Mouse (Mus musculus): ENCODE results near the gene Ddx47. TPM values are rescaled to one million over a fixed set of nuclear protein-coding genes. Genes with fewer than 3 reads are reported as not detected.

Gene Ddx47
- total RNA-seq, 2 experiments from 2014 or later, result 44.0 to 49.3 TPM

DNA sequence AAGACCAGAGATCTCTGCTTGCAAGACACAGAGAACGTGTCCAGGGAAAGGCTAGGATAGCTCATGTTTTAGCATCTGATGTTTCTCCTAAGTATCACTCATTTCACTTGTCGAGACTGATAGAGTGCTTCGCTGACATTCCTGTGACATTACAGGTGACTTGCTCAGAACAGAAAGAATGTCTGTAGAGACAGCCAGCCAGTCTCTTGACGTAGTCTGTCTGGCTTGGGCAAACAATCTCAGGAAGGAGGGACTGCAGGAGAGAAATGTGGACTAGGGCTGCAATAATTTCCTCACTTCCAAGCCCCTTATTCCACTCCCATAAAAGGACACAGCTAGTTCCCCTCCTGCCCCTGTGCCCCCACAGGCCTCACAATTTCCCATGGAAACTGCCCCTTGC is 11.1 kb upstream of the Ddx47 start:
- no peak for ATAC-seq (replicated peaks; ENCODE audit: low FRiP score, poor library complexity, severe bottlenecking)

DNA sequence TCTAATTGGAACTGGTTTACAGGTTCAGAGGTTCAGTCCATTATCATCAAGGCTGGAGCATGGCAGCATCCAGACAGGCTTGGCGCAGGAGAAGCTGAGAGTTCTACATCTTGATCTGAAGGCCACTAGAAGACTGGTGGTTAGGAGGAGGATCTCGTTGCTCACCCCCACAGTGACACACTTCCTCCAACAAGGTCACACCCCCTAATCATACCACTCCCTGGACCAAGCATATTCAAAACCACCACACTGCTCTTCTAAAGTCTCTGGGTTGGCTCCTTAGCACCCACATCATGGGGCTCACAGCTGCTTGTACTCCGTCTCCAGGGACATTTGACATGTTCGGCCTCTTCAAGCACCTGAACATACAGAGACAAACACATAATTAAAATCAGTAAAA is 9.4 kb upstream of the Ddx47 start:
- no peak for ATAC-seq (replicated peaks; ENCODE audit: low FRiP score, poor library complexity, severe bottlenecking)

DNA sequence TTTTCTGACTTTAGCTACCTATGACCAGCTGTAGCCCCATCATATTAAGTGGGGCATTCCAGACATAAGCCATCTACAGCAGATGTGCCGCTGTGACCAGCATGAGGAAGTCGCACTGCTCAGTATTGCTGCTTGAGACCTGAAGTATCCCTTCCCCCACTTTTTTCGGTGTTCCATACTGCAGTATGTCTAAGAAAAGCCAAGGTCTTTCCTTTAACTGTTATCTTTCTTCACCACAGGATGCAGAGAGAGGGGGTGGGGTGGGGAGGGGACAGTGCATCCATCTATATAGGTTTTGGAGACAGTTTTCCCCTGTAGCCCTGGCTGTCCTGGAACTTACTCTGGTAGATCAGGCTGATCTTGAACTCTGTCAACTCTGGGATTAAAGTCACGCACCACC is 5.0 kb upstream of the Ddx47 start:
- peak; percentile 39 for ATAC-seq (replicated peaks; ENCODE audit: low FRiP score, poor library complexity, severe bottlenecking)

DNA sequence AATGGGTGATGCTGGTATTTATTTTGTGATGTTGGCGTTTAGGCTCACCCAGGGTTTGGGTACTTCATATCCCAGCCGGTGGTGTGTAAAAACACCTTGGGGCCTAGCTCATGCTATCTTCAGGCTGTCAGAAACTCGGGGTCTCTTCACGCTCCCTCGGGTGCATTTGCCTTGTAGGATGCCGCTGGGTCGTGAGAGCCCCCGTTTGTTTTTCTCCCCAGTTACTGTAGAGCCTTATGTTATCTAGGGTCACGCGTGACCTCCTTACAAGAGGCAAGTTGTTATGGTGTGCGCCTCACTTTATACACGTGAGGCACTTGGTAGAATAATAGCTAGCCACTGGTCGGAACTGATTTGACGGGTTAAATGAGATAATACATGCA is 313 bp downstream of the Ddx47 start:
- peak; percentile 52 for ATAC-seq (replicated peaks; ENCODE audit: low FRiP score, poor library complexity, severe bottlenecking)

DNA sequence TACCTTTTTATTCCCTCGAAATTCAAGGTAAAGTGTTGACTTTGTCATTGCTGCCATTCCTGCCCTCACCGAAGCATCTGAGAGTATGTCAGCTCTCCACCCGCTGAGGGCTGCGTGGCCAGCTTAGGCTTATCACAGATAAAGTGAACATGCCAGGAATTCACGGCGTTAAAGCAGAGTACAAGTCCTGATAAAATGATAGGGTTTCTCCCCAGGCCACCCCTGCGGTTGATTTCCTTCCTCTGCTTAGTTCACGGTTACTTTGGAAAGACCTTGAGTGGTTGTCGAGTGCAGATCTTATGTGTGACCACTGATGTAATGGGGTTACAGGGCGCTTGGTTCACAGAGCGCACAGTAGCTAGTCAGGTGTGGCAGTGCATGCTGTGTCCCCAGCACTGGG is 5.8 kb downstream of the Ddx47 start:
- ATAC-seq (replicated peaks; ENCODE audit: low FRiP score, poor library complexity, severe bottlenecking), result no peak

DNA sequence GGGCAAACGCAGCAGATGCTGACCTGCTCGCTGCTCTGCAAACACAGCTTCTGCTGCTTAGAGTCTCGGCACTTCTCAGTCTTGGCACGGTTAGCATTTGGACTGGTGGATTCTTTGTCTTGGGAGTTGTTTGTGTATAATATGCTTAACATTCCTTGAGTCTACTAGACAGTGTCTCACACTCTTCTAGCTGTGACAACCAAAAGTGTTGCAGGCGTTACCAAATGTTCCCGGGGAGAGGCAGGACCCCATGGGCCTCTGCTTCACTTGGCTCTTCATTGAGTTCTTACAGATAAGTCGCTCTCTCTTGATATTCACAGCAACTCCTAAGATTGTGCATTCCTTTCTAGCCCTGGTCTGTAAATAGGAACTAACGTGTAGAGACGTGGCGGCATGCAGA is 8.2 kb downstream of the Ddx47 start:
- no peak for ATAC-seq (replicated peaks; ENCODE audit: low FRiP score, poor library complexity, severe bottlenecking)

DNA sequence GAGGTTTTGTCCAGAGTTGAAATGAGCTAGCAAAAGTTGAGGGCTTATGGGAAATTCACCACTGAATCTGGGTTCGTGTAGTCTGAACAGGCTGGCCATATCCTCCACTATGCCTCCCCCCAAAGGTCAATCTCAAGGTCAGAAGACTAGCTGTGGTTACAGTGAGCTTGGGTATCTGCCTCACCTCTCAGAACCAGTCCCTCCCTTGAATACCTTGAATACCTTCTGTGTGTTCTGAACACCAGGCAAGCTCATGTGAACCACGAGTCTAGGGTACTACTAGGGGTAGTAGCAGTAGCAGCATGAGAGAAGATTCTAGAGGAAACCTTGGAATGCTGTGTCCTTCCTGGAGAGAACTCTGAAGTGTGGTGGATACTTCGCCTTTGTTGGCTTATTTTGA is 10.2 kb downstream of the Ddx47 start:
- ATAC-seq (replicated peaks; ENCODE audit: low FRiP score, poor library complexity, severe bottlenecking), result no peak

DNA sequence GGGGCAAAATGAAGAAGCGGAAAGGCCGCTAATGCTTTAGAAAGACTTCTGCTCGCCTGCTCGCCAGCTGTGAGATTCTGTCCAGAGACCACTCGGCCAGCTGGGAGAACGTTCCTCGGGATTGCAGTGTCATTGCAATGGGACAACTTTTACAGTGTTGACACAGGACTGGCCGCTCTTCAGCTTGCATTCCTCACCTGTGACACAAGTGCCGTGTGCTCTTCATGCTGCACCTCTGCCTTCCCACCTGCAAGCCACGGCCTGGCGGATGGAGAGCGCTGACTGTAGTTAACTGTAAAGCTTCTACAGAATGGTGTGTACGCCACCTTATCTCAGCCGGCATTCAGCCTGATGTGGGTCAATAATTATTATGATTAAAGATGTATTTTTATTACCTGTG is 12.0 kb downstream of the Ddx47 start:
- ATAC-seq (replicated peaks; ENCODE audit: low FRiP score, poor library complexity, severe bottlenecking), result no peak

DNA sequence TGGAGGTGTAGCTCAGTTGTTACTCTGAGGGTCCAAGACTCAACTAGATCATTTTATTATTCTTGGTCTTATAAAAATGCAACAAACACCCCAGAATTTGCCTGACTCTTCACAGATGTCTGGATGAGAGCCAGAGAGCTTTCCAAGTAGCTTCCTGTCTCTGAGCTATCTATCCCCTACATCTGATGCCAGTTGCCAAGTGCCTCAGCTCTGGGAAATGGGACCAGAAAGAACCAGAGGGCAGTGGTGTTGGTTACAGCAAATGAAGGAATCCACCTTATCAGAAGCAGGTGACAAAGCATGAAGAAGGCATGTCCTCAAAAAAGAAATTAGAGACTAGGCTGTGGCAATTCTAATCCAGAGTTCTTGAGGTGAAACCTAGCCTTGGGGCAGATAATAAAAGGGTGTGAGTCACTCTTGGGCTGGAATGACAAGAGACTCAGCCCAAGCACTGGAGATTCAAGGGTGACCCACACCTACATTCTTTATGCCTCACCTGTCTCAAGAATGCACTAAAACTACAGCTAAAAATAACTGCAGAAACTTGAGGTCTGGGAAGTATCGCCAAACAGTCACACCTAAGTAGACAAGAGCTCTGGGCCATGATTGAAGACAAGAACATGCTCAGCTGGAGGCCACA is 13.5 kb downstream of the Ddx47 start:
- ATAC-seq (replicated peaks; ENCODE audit: low FRiP score, poor library complexity, severe bottlenecking), result no peak

DNA sequence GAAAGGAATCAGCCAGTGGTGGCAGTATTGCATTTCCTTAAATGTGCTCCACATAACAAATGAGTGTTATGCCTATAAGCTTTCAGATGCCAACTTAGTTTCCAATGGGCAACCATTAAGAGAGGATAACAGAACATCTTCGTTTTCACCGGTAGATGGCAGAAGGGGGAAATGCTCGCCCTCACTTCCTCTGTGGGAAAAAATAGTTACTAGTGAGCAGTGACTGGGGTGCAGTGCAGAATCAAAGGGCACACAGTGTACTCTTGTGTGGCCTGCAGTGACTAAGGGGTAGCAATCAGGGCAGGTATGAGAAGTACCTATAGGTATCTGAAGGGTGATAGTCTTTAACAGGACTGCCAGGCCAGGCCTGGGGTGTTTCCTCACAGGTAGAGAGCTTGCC is 14.8 kb downstream of the Ddx47 start:
- 0 out of 2 replicates have a peak, but pooled peaks have one; percentile 34 for ATAC-seq (replicated peaks; ENCODE audit: low FRiP score, poor library complexity, severe bottlenecking)

DNA sequence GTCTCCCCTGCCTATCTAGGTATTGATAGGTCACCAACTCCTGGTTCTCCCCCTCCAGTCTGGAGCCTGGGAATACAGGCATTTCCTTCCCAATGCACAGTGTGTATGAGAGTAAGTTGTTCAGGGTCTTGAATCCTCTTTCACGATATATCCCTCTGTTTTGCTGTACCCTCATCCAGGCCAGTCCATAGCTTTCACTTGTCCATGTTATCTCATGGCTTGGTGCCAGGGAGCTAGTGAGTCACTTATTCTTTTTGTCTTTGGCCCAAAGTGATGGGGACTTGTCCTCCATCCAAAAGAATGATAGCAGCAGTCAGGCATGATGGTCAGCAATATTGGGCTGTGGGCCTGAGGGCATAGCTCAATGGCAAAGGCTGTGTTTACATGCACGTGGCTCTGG is 15.3 kb downstream of the Ddx47 start:
- no peak for ATAC-seq (replicated peaks; ENCODE audit: low FRiP score, poor library complexity, severe bottlenecking)

DNA sequence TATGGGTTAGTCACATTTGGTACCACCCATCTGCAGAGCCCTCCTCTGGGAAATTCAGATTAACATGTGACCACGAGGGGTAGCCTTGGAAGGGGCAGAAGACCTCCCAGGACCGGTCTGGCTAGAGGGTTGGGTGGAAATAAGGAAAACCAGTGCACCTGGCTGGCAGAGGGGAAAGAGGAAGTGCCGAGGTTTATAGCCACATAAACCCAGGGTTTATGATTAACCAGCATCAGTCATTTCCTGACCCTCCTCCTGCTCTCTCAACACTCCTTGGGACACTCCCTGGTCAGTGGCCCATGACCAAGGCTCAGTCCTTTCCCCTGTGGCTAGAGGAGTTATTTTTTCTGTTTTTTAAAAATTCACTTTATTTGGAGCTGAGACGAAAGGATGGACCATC is 17.8 kb downstream of the Ddx47 start:
- ATAC-seq (replicated peaks; ENCODE audit: low FRiP score, poor library complexity, severe bottlenecking), result no peak

DNA sequence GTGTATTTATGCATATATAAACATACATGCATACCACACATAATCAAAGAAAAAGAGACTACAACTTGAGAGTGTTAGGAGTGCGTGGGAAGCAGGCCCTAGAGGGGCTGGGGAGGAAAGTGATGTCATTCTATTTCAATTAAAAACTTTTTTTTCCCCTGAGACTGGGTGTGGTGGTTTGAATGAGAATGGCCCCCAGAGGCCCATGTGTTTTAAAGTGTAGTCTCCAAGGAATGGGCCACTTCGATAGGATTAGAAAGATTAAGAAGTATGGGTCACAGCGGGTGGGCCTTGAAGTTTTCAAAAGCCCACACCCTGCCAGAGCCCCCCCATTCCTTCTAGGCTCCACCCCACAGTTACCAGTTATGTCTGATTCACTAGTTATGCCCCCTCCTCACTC is 27.3 kb downstream of the Ddx47 start:
- ATAC-seq (replicated peaks; ENCODE audit: low FRiP score, poor library complexity, severe bottlenecking), result no peak

DNA sequence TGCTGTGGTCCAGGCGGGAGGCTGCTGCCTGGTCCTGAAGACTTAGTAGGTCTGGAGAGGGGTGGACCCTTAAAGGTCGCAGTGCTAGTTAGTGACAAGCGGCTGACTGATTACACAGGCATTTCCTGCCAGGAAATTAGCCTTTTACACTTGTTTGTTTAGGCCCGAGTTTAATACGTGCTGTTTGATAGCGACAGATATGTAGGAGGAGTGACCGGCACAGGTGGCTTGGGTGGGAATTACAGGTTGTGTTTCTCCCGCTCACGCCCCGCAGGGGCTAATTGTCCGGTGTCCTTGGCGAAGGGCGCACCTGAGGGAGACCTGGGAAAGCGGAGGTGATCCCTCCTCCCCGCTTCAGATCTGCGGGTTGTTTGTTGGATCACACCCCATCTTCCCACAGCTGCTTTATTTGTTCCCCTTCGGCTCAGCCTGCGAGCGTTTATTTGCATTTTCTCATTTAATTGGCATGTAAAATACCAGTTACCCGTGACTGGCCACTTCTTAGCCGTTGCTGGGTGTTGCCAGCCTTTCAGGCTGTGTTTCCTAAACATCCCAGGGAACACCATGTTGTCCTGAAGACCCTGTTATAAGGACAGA is 29.0 kb downstream of the Ddx47 start:
- no peak for ATAC-seq (replicated peaks; ENCODE audit: low FRiP score, poor library complexity, severe bottlenecking)

DNA sequence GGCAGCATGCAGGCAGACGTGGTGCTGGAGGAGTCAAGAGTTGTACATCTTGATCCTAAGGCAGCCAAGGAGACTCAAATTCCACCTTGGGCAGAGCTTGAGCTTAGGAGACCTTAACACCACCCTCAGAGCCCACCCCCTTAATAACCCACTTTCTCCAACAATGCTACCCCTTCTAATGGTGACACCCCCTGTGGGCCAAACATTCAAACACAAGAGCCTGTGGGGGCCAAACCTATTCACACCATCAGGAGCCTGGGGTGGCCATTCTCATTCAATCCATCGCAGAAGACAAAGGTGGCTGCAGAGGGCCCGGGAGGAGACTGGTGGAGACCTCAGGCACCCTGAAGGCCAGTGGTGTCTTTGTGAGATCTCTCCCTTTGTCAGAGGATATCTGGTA is 30.5 kb downstream of the Ddx47 start:
- no peak for ATAC-seq (replicated peaks; ENCODE audit: low FRiP score, poor library complexity, severe bottlenecking)

DNA sequence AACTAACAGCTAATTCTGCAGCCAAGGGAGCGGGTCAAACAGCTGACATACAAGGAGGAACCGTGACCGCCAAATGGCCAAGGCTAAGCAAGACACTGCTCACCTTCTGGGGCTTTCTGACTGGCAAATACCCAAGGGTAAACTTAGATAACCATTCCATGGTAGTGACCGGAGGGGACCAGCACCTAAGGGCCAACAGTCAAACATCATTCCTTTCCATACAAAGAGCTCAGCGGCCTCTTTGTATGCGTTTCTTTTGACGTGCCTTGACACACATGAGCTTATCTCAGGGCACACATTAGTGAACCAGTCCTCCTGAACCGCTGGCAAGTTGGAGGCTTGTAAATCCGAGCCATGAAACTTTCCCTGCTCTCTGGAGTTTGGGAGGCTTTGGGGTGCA is 35.9 kb downstream of the Ddx47 start:
- ATAC-seq (replicated peaks; ENCODE audit: low FRiP score, poor library complexity, severe bottlenecking), result no peak

DNA sequence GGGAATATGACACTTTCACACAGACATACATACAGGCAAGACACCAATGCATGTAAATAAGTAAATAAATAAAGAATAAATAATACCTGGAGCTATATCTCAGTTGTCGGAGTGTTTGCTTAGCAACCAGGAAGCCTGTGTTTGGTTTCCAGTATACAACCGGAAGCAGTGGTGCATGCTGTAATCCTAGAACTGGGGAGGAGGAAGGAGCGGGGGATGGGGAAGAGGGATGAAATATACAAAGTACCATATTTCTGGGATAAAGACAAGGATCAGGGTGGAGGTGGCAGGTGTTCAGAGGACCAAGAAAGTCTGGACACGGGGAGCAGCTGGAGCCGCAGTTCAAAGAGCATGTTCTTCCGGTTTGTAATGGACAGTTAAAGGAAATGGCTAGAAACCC is 37.1 kb downstream of the Ddx47 start:
- ATAC-seq (replicated peaks; ENCODE audit: low FRiP score, poor library complexity, severe bottlenecking), result no peak

DNA sequence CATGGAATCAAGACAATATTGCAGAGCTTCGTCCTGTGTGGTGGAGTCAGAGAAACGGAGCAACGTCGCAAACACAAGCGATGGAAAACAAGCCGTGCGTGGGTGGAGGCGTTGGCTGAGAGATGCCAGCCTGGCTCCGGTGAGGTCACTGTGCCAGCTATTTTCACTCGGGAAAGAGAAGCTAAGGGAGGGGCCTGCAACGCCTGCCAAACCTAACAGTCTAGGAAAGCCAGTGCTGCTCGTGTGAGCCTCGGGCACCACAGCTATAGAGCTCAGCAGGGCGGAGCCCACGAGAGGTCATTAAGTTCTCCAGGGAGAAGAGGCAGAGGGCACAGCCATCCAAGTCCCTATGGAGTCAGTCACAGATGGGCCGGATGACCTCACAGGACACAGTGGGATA is 37.5 kb downstream of the Ddx47 start:
- ATAC-seq (replicated peaks; ENCODE audit: low FRiP score, poor library complexity, severe bottlenecking), result no peak

DNA sequence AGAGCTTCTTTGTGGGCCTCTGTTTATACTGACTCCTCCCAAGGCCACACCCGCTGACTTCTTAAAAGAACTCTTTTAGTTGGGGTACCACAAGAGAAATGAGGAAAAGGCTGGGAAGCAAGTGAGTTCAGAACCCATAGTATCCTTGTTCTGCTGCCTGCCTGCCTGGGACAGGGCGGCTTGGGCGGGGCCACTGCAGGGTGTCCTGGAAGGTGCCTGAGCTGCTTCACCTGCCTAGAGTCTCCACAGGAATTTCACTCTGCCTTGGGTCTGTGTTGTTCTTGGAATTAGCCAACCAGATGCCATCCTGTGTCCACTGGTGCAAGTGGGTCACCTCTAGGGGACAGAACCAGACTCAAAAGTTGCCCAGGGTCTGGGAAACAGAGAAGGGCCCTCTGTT is 42.4 kb downstream of the Ddx47 start:
- no peak for ATAC-seq (replicated peaks; ENCODE audit: low FRiP score, poor library complexity, severe bottlenecking)

DNA sequence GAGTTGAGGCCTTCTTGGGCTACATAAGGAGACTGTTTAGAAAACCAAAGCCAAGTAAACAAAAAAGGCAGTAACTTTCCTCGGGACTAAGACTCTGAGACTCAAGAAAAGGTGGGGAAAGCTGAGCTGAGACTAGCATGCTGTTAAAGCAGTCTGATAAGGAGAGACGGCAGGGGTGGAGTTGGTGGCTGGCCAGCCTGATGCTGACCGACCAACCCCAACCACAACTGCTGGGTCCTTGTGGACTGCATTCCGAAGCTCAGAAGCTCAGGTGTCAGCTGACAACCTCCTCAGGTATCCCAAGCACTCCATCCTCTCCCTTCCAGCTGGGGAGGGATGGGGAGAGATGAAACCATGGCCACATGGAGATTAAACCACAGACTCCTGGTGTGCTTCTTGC is 44.5 kb downstream of the Ddx47 start:
- ATAC-seq (replicated peaks; ENCODE audit: low FRiP score, poor library complexity, severe bottlenecking), result no peak

DNA sequence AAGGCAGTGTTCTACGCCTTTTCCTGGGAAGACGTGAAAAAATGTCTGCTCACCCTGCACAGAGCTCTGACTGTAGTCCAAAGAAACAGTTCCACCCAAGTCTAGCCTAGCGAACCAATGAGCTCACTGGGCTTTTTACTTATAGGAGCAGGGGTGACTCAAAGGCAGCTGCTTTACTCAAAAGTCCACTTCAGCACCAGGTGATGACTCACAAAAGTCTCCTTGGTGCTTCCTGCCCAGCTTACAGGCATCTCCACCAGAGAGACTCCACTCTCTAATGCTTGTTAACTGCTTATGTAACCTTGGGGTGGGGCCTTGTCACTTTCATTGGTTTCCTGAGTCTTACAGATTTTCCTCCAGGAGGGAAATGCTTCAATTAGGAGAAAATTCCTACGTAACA is 49.3 kb downstream of the Ddx47 start:
- no peak for ATAC-seq (replicated peaks; ENCODE audit: low FRiP score, poor library complexity, severe bottlenecking)

DNA sequence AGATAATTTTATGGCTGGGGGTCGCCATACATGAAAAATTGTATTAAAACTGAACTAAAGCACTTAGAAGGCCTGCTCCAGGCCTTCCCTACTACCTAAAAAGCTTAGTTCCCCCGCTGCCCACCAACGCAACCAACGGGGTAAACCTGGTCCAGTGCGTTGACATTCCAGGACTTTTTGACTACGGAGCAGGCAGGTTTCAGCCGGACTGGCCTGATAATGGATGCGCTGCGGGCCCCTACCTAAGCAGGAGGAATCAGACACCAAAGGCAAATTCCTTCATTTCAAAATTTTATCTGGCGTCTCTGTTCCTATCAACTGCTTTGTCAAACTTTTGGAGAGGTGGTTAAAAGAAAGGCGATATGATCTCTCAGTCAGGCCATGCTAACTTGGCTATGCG is 53.2 kb downstream of the Ddx47 start:
- no peak for ATAC-seq (replicated peaks; ENCODE audit: low FRiP score, poor library complexity, severe bottlenecking)
